8 mouse cellular contexts compared by ENCODE assay signal in the genomic region with DNA sequence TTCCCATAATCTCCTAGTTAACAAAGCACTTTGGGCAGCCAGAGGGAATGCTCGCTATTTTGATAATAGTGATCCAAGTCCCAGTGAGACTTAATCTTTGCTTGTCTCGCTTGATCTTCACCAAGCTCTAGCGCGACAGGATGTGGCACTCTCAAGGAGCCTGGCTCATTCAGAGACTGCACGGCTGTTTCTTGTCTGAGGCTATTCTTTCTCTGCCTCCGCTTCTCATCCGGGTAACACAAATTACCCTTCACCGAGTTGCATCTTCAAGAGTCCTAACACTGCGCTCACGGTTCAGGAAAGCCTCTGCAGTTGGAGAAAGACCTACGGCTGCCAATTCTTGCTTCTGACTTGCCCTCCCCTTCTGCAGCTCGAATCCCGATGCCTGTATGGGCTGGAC. TPM values are rescaled to one million over a fixed set of nuclear protein-coding genes. Genes with fewer than 3 reads are reported as not detected.
DNase-seq lines count a peak whose midpoint lies in the region; ATAC-seq lines count a peak whose summit lies in the region.

No protein-coding gene starts in this region.

- peaks cover 12% of the 10 kb centered on the region; the same call in 1 of the 2 replicates for H3K36me3 ChIP-seq in kidney, embryonic 14.5 days (ENCODE audit: control insufficient read depth, insufficient read depth, low read length)
- H3K36me3 ChIP-seq in hindbrain, embryonic 12.5 days: peaks cover 19% of the 10 kb centered on the region
- H3K36me3 ChIP-seq in midbrain, embryonic 15.5 days (replicated peaks): 0 out of 2 replicates have a peak, but pooled peaks cover 8% of the 10 kb centered on the region

- H3K4me2 ChIP-seq in kidney, embryonic 14.5 days (replicated peaks; ENCODE audit: low read depth, low read length): peak overlapping the region; percentile 95
- H3K4me2 ChIP-seq in hindbrain, embryonic 12.5 days (replicated peaks): peak overlapping the region; percentile 93
- peak overlapping the region; percentile 83 for H3K4me2 ChIP-seq in midbrain, embryonic 15.5 days

- no peak for ATAC-seq in kidney, embryonic 14.5 days (ENCODE audit: low FRiP score, low TSS enrichment)
- ATAC-seq in hindbrain, embryonic 12.5 days (ENCODE audit: low FRiP score): 0 out of 2 replicates have a peak, but pooled peaks have one; percentile 1
- ATAC-seq in midbrain, embryonic 15.5 days (replicated peaks): 0 out of 2 replicates have a peak, but pooled peaks have one; percentile 5
- no peak for ATAC-seq in megakaryocyte progenitor cell, adult 5-6 weeks (replicated peaks; ENCODE audit: poor library complexity)

- peaks cover 10% of the 10 kb centered on the region; the same call in 1 of the 2 replicates for H3K4me1 ChIP-seq in kidney, embryonic 14.5 days (ENCODE audit: control insufficient read depth, insufficient read depth, low read length)
- H3K4me1 ChIP-seq in hindbrain, embryonic 12.5 days: peaks cover 12% of the 10 kb centered on the region
- H3K4me1 ChIP-seq in midbrain, embryonic 15.5 days: peaks cover 24% of the 10 kb centered on the region

- 34% methylated on average over 13 of the region's 13 CpGs for WGBS in kidney, embryonic 14.5 days
- 35% methylated on average over 13 of the region's 13 CpGs for WGBS in hindbrain, embryonic 12.5 days
- 29% methylated on average over 13 of the region's 13 CpGs for WGBS in midbrain, embryonic 15.5 days

- H3K27me3 ChIP-seq in kidney, embryonic 14.5 days (ENCODE audit: control insufficient read depth, insufficient read depth, low read length): no peaks in the 10 kb centered on the region
- H3K27me3 ChIP-seq in hindbrain, embryonic 12.5 days: no peaks in the 10 kb centered on the region
- H3K27me3 ChIP-seq in midbrain, embryonic 15.5 days (replicated peaks): no peaks in the 10 kb centered on the region

- DNase-seq in kidney, postnatal 4 days: no peak
- peak; percentile 34 for DNase-seq in NIH3T3 (ENCODE audit: low read depth)
- no peak for DNase-seq in cerebellum, postnatal 14 days
- DNase-seq in gastrocnemius, postnatal 4 days (ENCODE audit: low spot score in 2 of 2): no peak

- H3K9me3 ChIP-seq in kidney, embryonic 14.5 days (ENCODE audit: control insufficient read depth, low read length): no peaks in the 10 kb centered on the region
- H3K9me3 ChIP-seq in hindbrain, embryonic 12.5 days (replicated peaks): no peaks in the 10 kb centered on the region
- H3K9me3 ChIP-seq in midbrain, embryonic 15.5 days: no peaks in the 10 kb centered on the region

- no peak overlapping the region for H3K27ac ChIP-seq in kidney, embryonic 14.5 days (ENCODE audit: low read depth, low read length)
- H3K27ac ChIP-seq in hindbrain, embryonic 12.5 days: peak overlapping the region; percentile 62
- H3K27ac ChIP-seq in midbrain, embryonic 15.5 days: peak overlapping the region; percentile 77; the same call in 1 of the 2 replicates

- peak overlapping the region; percentile 88 for H3K4me3 ChIP-seq in kidney, embryonic 14.5 days (ENCODE audit: low read length)
- peak overlapping the region; percentile 78 for H3K4me3 ChIP-seq in hindbrain, embryonic 12.5 days
- H3K4me3 ChIP-seq in midbrain, embryonic 15.5 days: peak overlapping the region; percentile 62

- H3K9ac ChIP-seq in kidney, embryonic 14.5 days (ENCODE audit: low read depth, low read length): peak overlapping the region; percentile 77
- H3K9ac ChIP-seq in hindbrain, embryonic 12.5 days: peak overlapping the region; percentile 82
- peak overlapping the region; percentile 62 for H3K9ac ChIP-seq in midbrain, embryonic 15.5 days

RNA-seq across cellular contexts. Expression of gene Commd4, which starts 0.6 kb away (rescaled TPM):
- polyA plus RNA-seq in kidney, embryonic 14.5 days (2014; fragmentation: Nextera tagmentation; extraction: Ambion mirVana): 99.0 and 137 TPM in 2 replicates
- polyA plus RNA-seq in hindbrain, embryonic 12.5 days (2016; fragmentation: Nextera tagmentation; extraction: Ambion mirVana): 108 and 122 TPM in 2 replicates
- 196 and 201 TPM in 2 replicates for polyA plus RNA-seq in midbrain, embryonic 15.5 days (2015; fragmentation: Nextera tagmentation; extraction: Ambion mirVana)
- total RNA-seq in megakaryocyte progenitor cell, adult 5-6 weeks (2015): 74.4 and 76.3 TPM in 2 replicates
- total RNA-seq in megakaryocyte progenitor cell, adult 5-6 weeks (2017): 92.0 and 128 TPM in 2 replicates
- total RNA-seq in gastrocnemius, postnatal 4 days (2021): 10 to 100 TPM; 38.8 to 40.9 TPM

RNA-seq across cellular contexts. Expression of gene Neil1, which starts 9.4 kb away (rescaled TPM):
- 7.0 and 7.5 TPM in 2 replicates for polyA plus RNA-seq in kidney, embryonic 14.5 days (2014; fragmentation: Nextera tagmentation; extraction: Ambion mirVana)
- 8.4 and 9.8 TPM in 2 replicates for polyA plus RNA-seq in hindbrain, embryonic 12.5 days (2016; fragmentation: Nextera tagmentation; extraction: Ambion mirVana)
- polyA plus RNA-seq in midbrain, embryonic 15.5 days (2015; fragmentation: Nextera tagmentation; extraction: Ambion mirVana): 9.9 and 10.5 TPM in 2 replicates
- 3.5 and 4.1 TPM in 2 replicates for total RNA-seq in megakaryocyte progenitor cell, adult 5-6 weeks (2015)
- 2.4 and 4.9 TPM in 2 replicates for total RNA-seq in megakaryocyte progenitor cell, adult 5-6 weeks (2017)
- total RNA-seq in gastrocnemius, postnatal 4 days (2021): 1 to 10 TPM; 3.7 to 4.5 TPM

RNA-seq across cellular contexts. Expression of gene Man2c1, which starts 27.0 kb away (rescaled TPM):
- 28.5 and 38.7 TPM in 2 replicates for polyA plus RNA-seq in kidney, embryonic 14.5 days (2014; fragmentation: Nextera tagmentation; extraction: Ambion mirVana)
- polyA plus RNA-seq in hindbrain, embryonic 12.5 days (2016; fragmentation: Nextera tagmentation; extraction: Ambion mirVana): 62.3 TPM in 2 replicates
- 102 and 109 TPM in 2 replicates for polyA plus RNA-seq in midbrain, embryonic 15.5 days (2015; fragmentation: Nextera tagmentation; extraction: Ambion mirVana)
- total RNA-seq in megakaryocyte progenitor cell, adult 5-6 weeks (2015): 42.4 and 53.8 TPM in 2 replicates
- total RNA-seq in megakaryocyte progenitor cell, adult 5-6 weeks (2017): 50.6 and 61.7 TPM in 2 replicates
- 10 to 100 TPM; 67.1 to 81.6 TPM for total RNA-seq in gastrocnemius, postnatal 4 days (2021)

Comparison
In these comparisons a context has a peak if more than half of its experiments do, and no peak if none do; other contexts are left out.
1. ATAC-seq: peak in hindbrain, embryonic 12.5 days (single experiment) and midbrain, embryonic 15.5 days (single experiment); none in kidney, embryonic 14.5 days (single experiment) and megakaryocyte progenitor cell, adult 5-6 weeks (single experiment).
2. Peak in every context shown above with its lines, with median percentiles within 50 percentile points of each other: H3K4me2 ChIP-seq, H3K4me3 ChIP-seq and H3K9ac ChIP-seq.